Mouse (Mus musculus) heart, adult 2 months (tissue): ENCODE data around the gene Psmd1. TPM values are rescaled to one million over a fixed set of nuclear protein-coding genes. Genes with fewer than 3 reads are reported as not detected.
A peak's percentile ranks its signal among the peaks of the same experiment; 100 is the strongest.

ENCODE experiments used
- DNase-seq, 2 experiments: peaks; one replicate each; pipeline ENCODE4 v3.0.0; 2021
- H3K27ac ChIP-seq: fragments of 200-600 bp; 2 replicates; pipeline ENCODE4 v1.8.1; 2022
- H3K27me3 ChIP-seq: fragments of 200-500 bp; 2 replicates; pipeline ENCODE4 v1.6.1; 2012; ENCODE audit warnings: mild to moderate bottlenecking, low read length, inconsistent platforms, mixed read lengths; ENCODE audit not compliant: control insufficient read depth, insufficient read depth
- H3K36me3 ChIP-seq: fragments of 200-500 bp; 2 replicates; pipeline ENCODE4 v1.6.1; 2012; ENCODE audit warnings: low read length, inconsistent platforms; ENCODE audit not compliant: control insufficient read depth, insufficient read depth
- H3K4me1 ChIP-seq: fragments of 200-500 bp; 2 replicates; pipeline ENCODE4 v1.6.1; 2011; ENCODE audit warnings: low read length; ENCODE audit not compliant: control insufficient read depth, insufficient read depth
- H3K4me3 ChIP-seq: fragments of 200-600 bp; 2 replicates; pipeline ENCODE4 v1.8.1; 2022
- H3K79me2 ChIP-seq: fragments of 200-500 bp; replicated peaks from 2 replicates; pipeline ENCODE4 v1.6.1; 2012; ENCODE audit warnings: mild to moderate bottlenecking, inconsistent platforms, low read length, moderate library complexity, mixed read lengths; ENCODE audit not compliant: control insufficient read depth, insufficient read depth
- H3K9ac ChIP-seq: fragments of 200-500 bp; 2 replicates; pipeline ENCODE4 v1.6.1; 2012; ENCODE audit warnings: low read depth, mild to moderate bottlenecking, control low read depth, inconsistent platforms, low read length, mixed read lengths
- CTCF ChIP-seq: fragments of 200-600 bp; IDR thresholded peaks from 2 replicates; pipeline ENCODE4 v1.8.1; 2022; ENCODE audit warnings: antibody characterized with exemption, mild to moderate bottlenecking, moderate library complexity
- EP300 ChIP-seq: fragments of 200-500 bp; IDR thresholded peaks from 2 replicates; pipeline ENCODE4 v1.6.1; 2011; ENCODE audit warnings: low read depth, low read length, control low read depth; ENCODE audit not compliant: insufficient read depth
- POLR2A ChIP-seq: fragments of 200-500 bp; IDR thresholded peaks from 2 replicates; pipeline ENCODE4 v1.6.1; 2011; ENCODE audit warnings: mild to moderate bottlenecking, low read depth, low read length, control low read depth; ENCODE audit not compliant: insufficient read depth
- WGBS: fragments of 180-500 bp; shearing (Covaris S2); methylation state at CpG from one replicate; pipeline ENCODE4 v1.1.7; 2018; 5-methylcytosine and 5-hydroxymethylcytosine counted together
- intact Hi-C: fragments of 180-260 bp; cut with DNase I; formaldehyde crosslinking; loops from one replicate; pipeline ENCODE4 v1.15.1; 2025
- polyA plus RNA-seq: library from polyadenylated mRNA; depleted of rRNA; stranded (reverse); fragments of >200 nt; gene quantifications from 2 replicates; pipeline ENCODE4 v1.2.3, GENCODE M21; 2012
- total RNA-seq, 2 experiments: library from RNA; stranded (reverse); gene quantifications; 2 replicates each; pipeline ENCODE4 v1.2.3; 2021

Gene Psmd1
- total and polyA plus RNA-seq, 3 experiments: 65.0 to 104 (median 91.6) TPM

DNA sequence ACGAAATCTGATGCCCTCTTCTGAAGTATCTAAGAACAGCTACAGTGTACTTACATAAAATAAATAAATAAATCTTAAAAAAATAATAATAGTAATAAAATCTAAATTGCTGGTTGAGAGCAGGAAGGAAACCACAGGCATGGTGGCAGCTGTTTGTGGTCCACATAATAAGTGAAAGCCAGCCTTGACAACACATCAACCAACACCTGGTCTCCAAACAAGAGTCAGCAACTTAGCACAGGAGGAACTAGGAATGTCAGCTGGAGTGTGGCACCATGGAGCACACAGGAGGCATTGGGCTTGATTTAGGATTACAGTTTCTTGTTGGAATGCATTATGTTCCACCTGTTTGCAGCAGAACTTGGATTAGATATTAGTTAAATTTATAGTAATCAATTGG lies 40.9 kb downstream of the Psmd1 start:
- no peak overlapping the region for H3K27ac ChIP-seq
- no peaks in the 10 kb centered on the region for H3K4me1 ChIP-seq
- WGBS: 94% methylated on average over 1 of the region's 1 CpGs
- DNase-seq: no peak
- no peak overlapping the region for H3K4me3 ChIP-seq
- no peak overlapping the region for H3K9ac ChIP-seq
- no peaks in the 10 kb centered on the region for H3K27me3 ChIP-seq
- H3K36me3 ChIP-seq: no peaks in the 10 kb centered on the region
- TF ChIP-seq EP300 (no peak), POLR2A (no peak), CTCF (no peak)
- intact Hi-C loops: no loop called here
- no peaks in the 10 kb centered on the region for H3K79me2 ChIP-seq

DNA sequence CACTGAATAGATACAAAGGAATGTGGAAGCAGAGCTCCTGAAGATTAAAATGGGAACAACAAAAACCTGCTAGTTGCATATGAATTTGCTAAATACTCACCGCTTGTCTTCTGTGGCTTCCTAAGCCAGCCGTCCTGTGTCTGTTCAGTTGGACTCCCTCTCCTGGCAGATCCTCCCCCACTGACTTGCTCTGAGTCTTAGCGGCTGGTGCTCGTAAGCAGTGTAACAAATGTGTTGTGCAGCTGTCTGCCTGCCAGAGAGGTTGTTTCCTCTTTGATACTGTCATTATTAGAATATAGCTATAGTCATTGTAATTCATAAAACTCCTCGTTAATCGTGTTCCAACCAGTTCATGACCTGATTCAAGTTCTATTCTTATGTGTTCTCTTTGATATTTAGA lies 47.6 kb downstream of the Psmd1 start, which contains the start of gene Htr2b:
Htr2b (minus strand) TSS at position 192 of the 400 bp plus-strand sequence.
- Histone ChIP-seq H3K4me1 (peaks cover 4% of the 10 kb centered on the region; the same call in 1 of the 2 replicates), H3K9ac (no peak within 1 kb of the TSS), H3K27ac (no peak within 1 kb of the TSS; the same call in 1 of the 2 replicates), H3K4me3 (no peak within 1 kb of the TSS), H3K27me3 (no peaks in the 10 kb centered on the region), H3K79me2 (no peaks in the 10 kb centered on the region; the same call in 1 of the 2 replicates), H3K36me3 (peaks cover 8% of the 10 kb centered on the region)
- WGBS: 26% methylated on average over 6 of the region's 6 CpGs
- intact Hi-C loops: no loop called here
- DNase-seq: peak; percentile 44 to 52
- 0 out of 2 replicates have a peak, but pooled peaks have one; percentile 33 for TF ChIP-seq EP300
- TF ChIP-seq CTCF: peak; percentile 47
- TF ChIP-seq POLR2A: no peak

DNA sequence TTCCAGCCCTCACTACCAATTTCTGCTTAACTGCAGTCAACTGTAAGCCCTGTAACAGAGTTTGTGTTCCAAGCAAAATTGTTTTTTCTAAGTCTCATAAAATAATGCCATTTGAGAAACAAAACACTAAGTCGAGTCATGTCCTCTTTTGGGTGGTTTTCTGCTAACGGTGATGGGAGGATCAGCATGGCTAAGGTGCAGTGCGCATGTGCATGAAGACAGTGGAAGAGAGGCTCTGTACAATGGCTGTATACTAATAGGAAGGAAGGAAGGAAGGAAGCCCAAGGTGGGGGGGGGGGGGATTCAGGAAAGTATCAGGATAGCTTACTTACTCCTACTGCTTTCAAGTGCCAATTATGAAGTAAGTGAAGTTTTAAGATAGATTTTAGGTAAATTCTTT lies 50.0 kb downstream of the Psmd1 start:
- Histone ChIP-seq H3K4me1 (peaks cover 4% of the 10 kb centered on the region; the same call in 1 of the 2 replicates), H3K79me2 (no peaks in the 10 kb centered on the region; the same call in 1 of the 2 replicates), H3K27me3 (no peaks in the 10 kb centered on the region), H3K27ac (no peak overlapping the region), H3K4me3 (no peak overlapping the region), H3K36me3 (peaks cover 8% of the 10 kb centered on the region), H3K9ac (no peak overlapping the region)
- intact Hi-C loops: no loop called here
- TF ChIP-seq EP300: no peak
- no peak for TF ChIP-seq CTCF
- TF ChIP-seq POLR2A: no peak
- 49% methylated on average over 3 of the region's 3 CpGs for WGBS
- DNase-seq: peak in 1 of 2 experiments; percentile 4

DNA sequence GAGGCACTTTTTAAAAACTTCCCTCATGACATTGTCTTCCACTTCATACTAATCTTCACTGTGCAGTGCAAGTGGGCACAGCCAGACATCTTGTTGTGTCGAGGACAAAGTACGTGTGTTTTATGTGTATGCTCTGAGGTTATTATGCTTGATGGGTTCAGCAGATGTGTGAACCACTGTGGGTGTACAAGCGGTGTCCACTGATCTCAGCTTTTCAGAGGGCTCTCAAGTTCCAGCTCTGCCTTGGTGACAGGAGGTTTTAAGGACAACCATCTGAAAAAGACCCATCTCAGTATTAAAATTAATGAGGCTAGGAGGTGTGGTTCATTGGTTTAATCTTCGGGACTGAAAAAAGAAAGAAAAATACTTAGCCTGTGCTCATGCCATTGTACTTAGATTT lies 55.4 kb downstream of the Psmd1 start:
- no peak for DNase-seq
- no peaks in the 10 kb centered on the region for H3K4me1 ChIP-seq
- H3K36me3 ChIP-seq: peaks cover 4% of the 10 kb centered on the region
- H3K4me3 ChIP-seq: no peak overlapping the region
- TF ChIP-seq CTCF: no peak
- TF ChIP-seq EP300: no peak
- TF ChIP-seq POLR2A: no peak
- intact Hi-C loops: no loop called here
- H3K79me2 ChIP-seq: no peaks in the 10 kb centered on the region
- H3K27ac ChIP-seq: no peak overlapping the region
- 78% methylated on average over 4 of the region's 4 CpGs for WGBS
- H3K27me3 ChIP-seq: no peaks in the 10 kb centered on the region
- no peak overlapping the region for H3K9ac ChIP-seq

DNA sequence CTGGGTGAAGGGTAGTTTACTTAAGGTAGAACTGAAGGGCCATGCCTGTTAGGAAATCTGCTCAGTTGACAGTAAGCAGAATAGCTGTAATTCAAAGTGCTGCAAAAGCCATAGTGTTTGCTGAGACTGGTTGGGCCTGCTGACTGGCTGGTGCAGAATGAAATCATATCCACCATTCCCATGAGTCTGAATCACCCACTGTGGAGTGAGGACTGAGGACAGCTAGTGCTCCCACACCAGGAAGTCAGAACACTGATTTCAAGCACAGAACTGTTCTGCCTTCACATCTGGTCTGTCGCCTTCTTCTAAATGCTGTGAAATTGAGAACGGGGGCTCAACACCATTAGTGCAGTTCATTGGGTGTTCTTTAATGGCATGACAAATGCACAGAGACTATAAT lies 61.8 kb downstream of the Psmd1 start:
- Histone ChIP-seq H3K79me2 (no peaks in the 10 kb centered on the region), H3K27ac (no peak overlapping the region), H3K4me3 (no peak overlapping the region), H3K9ac (no peak overlapping the region), H3K4me1 (no peaks in the 10 kb centered on the region), H3K36me3 (no peaks in the 10 kb centered on the region), H3K27me3 (no peaks in the 10 kb centered on the region)
- no peak for DNase-seq
- intact Hi-C loops: no loop called here
- WGBS: 93% methylated on average over 2 of the region's 2 CpGs
- TF ChIP-seq CTCF (no peak), EP300 (no peak), POLR2A (no peak)

DNA sequence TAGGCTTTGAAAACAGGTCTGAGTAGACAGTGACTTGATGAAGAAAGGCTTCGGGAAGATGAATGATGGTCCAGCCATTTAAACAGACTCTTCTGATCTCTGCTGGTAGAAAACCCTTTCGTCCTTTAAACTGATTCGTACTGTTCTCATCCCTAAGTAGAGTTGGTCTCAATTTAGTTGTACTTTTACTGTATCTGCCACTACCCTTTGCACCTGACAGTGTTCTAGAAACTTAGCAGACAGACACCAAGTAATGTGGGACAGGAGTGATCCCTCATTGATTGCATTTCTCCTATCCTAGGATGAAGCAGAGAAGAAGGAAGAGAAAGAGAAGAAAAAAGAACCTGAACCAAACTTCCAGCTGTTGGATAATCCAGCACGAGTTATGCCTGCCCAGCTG lies 69.2 kb downstream of the Psmd1 start, which contains the start of gene Gm21972:
Gm21972 (plus strand) TSS at position 301 of the 400 bp plus-strand sequence.
- Histone ChIP-seq H3K79me2 (no peaks in the 10 kb centered on the region), H3K27me3 (no peaks in the 10 kb centered on the region), H3K36me3 (no peaks in the 10 kb centered on the region; the same call in none of the 2 replicates), H3K9ac (no peak within 1 kb of the TSS), H3K27ac (no peak within 1 kb of the TSS), H3K4me3 (no peak within 1 kb of the TSS), H3K4me1 (no peaks in the 10 kb centered on the region)
- intact Hi-C loops: no loop called here
- WGBS: 94% methylated on average over 4 of the region's 4 CpGs
- TF ChIP-seq EP300 (no peak), CTCF (no peak), POLR2A (no peak)
- no peak for DNase-seq
